Comparison of ENCODE assay signal across 7 mouse cellular contexts in the genomic region with DNA sequence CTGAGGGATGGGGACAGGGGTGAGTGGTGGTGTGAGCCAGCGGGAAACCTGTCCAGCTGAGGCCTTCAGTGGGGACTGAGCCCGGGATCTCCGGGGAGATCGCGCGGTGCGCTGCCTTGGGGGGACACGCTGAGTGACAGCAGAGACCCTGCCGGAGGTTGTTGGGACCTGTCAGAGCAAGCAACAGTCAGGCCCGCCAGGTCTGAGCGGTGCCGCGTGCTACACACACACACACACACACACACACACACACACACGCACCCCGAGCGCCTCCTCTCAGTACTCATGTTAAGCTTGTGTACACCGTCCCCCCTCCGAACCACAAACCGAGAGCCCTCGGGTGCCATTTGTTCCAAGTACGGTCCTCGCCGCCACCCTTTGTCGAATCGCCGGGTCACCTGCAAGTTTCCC. TPM values are rescaled to one million over a fixed set of nuclear protein-coding genes. Genes with fewer than 3 reads are reported as not detected.
DNase-seq lines count a peak whose midpoint lies in the region.

No protein-coding gene starts in this region.

- DNase-seq in right cerebral cortex, postnatal 4 days, result peak; percentile 29
- DNase-seq in right cerebral cortex, adult 18-20 months, result no peak
- DNase-seq in embryo, embryonic 9.5 days (ENCODE audit: extremely low spot score), result peak; percentile 54
- peak; percentile 6 to 13 for DNase-seq in heart, postnatal 14 days
- DNase-seq in kidney, postnatal 4 days, result peak; percentile 43 to 65
- peak; percentile 28 for DNase-seq in mesoderm, embryonic 11.5 days (ENCODE audit: low read depth, low spot score)
- peak; percentile 7 to 26 for DNase-seq in thymus, postnatal 10 days (ENCODE audit: low spot score in 2 of 2)

- intact Hi-C loops in heart, postnatal 14 days (cut with DNase I), result no loop called here

RNA-seq across cellular contexts. Expression of gene Npnt, which starts 0.7 kb away (rescaled TPM):
- 1 to 10 TPM; 3.5 to 5.5 TPM for total RNA-seq in heart, postnatal 14 days (2021)
